Mouse (Mus musculus) lung, embryonic 15.5 days (tissue): ENCODE data around the gene Hoxd9. TPM values are rescaled to one million over a fixed set of nuclear protein-coding genes. Genes with fewer than 3 reads are reported as not detected.

Source experiments
- ATAC-seq: fragments of 200-750 bp; cut with Nextera tagmentation; 2 replicates; pipeline ENCODE4 v1.8.0; 2017; ENCODE audit warnings: moderate number of reproducible peaks, borderline replicate concordance; ENCODE audit not compliant: low FRiP score, low TSS enrichment; ENCODE audit errors: extremely low read depth
- H3K27ac ChIP-seq: fragments of 300-500 bp; sonication (generic); 2 replicates; pipeline ENCODE4 v1.5.1; 2015; ENCODE audit warnings: moderate library complexity, mild to moderate bottlenecking, inconsistent platforms
- H3K27me3 ChIP-seq: fragments of 300-500 bp; sonication (generic); 2 replicates; pipeline ENCODE4 v1.6.1; 2015; ENCODE audit warnings: inconsistent platforms
- H3K36me3 ChIP-seq: fragments of 300-500 bp; sonication (generic); 2 replicates; pipeline ENCODE4 v1.6.1; 2015; ENCODE audit warnings: inconsistent platforms
- H3K4me1 ChIP-seq: fragments of 300-500 bp; sonication (generic); 2 replicates; pipeline ENCODE4 v1.6.1; 2015; ENCODE audit warnings: inconsistent platforms
- H3K4me2 ChIP-seq: fragments of 300-500 bp; sonication (generic); 2 replicates; pipeline ENCODE4 v1.6.1; 2015; ENCODE audit warnings: inconsistent platforms, mild to moderate bottlenecking, moderate library complexity
- H3K4me3 ChIP-seq: fragments of 300-500 bp; sonication (generic); 2 replicates; pipeline ENCODE4 v1.5.1; 2015; ENCODE audit warnings: mild to moderate bottlenecking, inconsistent platforms
- H3K9ac ChIP-seq: fragments of 300-500 bp; sonication (generic); 2 replicates; pipeline ENCODE4 v1.6.1; 2015; ENCODE audit warnings: inconsistent platforms
- H3K9me3 ChIP-seq: fragments of 300-500 bp; sonication (generic); 2 replicates; pipeline ENCODE4 v1.6.1; 2016; ENCODE audit warnings: inconsistent platforms
- WGBS: fragments of 180-500 bp; shearing (Covaris S2); methylation state at CpG from one replicate; pipeline ENCODE4 v1.1.7; 2015; 5-methylcytosine and 5-hydroxymethylcytosine counted together
- polyA plus RNA-seq: library from polyadenylated mRNA; unstranded; fragments of >200 nt; fragmentation: Nextera tagmentation; extraction: Ambion mirVana; gene quantifications from 2 replicates; pipeline ENCODE4 v1.2.1, GENCODE M21; 2015

The Hoxd9 gene
- 0.14 and 0.44 TPM in 2 replicates for polyA plus RNA-seq

- peaks cover 99% of the 10 kb centered on the region for H3K27me3 ChIP-seq
- WGBS: 1% methylated on average over 43 of the region's 43 CpGs
- peak within 1 kb of the TSS; percentile 34 for H3K4me3 ChIP-seq
- H3K27ac ChIP-seq: no peak within 1 kb of the TSS
- no peak for ATAC-seq
- H3K9ac ChIP-seq: no peak within 1 kb of the TSS
- H3K4me2 ChIP-seq: peak within 1 kb of the TSS; percentile 53
- no peaks in the 10 kb centered on the region for H3K36me3 ChIP-seq
- H3K4me1 ChIP-seq: peaks cover 12% of the 10 kb centered on the region
- no peaks in the 10 kb centered on the region for H3K9me3 ChIP-seq
Measured at GRCm38 (mm10) chr2:74697567-74698121, at the start of gene Hoxd9. TSS of gene Hoxd9 (plus strand) at chr2:74697727.

DNA sequence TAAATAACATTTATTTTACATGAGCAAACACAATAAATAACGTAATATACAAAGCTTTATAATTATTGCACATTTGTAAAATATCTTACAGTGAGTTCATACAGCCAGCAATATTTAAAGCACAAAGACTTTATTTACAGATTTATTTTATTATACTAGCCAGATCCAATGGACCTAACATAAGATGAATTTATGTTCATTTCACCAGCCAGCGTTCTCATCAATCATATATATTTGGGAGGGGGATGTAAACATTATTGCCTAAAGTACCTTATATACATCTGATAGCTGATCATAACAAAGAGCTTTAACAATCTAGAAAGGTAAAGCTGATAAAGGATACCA lies 44.6 kb upstream of the Hoxd9 start:
- Histone ChIP-seq H3K4me3 (no peak overlapping the region), H3K9me3 (no peaks in the 10 kb centered on the region), H3K27ac (no peak overlapping the region), H3K36me3 (no peaks in the 10 kb centered on the region), H3K9ac (no peak overlapping the region), H3K27me3 (peaks cover 92% of the 10 kb centered on the region), H3K4me2 (no peak overlapping the region), H3K4me1 (peaks cover 16% of the 10 kb centered on the region)
- 32% methylated on average over 2 of the region's 2 CpGs for WGBS
- no peak for ATAC-seq

DNA sequence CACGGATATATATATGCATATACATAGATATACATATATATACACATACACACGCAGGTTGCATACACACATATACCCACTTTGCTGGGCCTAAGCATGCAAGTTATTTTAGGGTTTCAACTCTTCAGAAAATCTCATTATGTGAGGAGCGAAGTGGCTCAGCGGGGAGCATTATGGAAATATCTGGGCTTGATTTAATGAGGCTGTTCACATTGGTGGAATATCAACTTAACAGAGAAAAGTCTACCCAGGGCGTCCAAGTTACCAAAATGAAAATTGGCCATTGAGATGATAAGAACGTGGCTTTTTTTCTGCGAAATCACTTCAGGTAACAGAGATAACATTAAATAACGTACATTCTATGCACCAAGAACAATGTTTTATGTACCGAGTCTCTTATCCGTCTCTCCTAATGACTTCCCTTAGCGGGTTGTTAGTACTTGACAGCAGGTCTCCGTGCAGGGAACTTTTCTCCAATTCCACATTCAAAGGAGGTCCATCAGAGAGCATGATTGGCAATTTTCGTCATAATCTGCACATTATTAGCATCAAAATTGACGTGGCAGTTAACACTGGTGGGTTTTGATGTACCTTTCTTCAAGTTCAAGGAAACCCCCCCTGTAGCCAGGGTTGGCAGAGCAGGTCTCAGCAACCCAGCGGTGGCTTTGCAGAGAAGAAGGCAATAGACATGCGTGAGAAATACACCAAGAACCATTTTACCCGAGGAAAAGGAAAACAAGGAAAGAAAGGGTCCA lies 43.6 kb upstream of the Hoxd9 start:
- no peak overlapping the region for H3K4me3 ChIP-seq
- H3K9ac ChIP-seq: no peak overlapping the region
- no peak for ATAC-seq
- no peaks in the 10 kb centered on the region for H3K9me3 ChIP-seq
- no peaks in the 10 kb centered on the region for H3K36me3 ChIP-seq
- 15% methylated on average over 17 of the region's 17 CpGs for WGBS
- peaks cover 91% of the 10 kb centered on the region for H3K27me3 ChIP-seq
- no peak overlapping the region for H3K27ac ChIP-seq
- H3K4me1 ChIP-seq: peaks cover 18% of the 10 kb centered on the region
- H3K4me2 ChIP-seq: no peak overlapping the region

- Histone ChIP-seq H3K9me3 (no peaks in the 10 kb centered on the region), H3K9ac (no peak overlapping the region), H3K4me1 (peaks cover 20% of the 10 kb centered on the region), H3K36me3 (no peaks in the 10 kb centered on the region), H3K4me2 (no peak overlapping the region), H3K27me3 (peaks cover 91% of the 10 kb centered on the region), H3K4me3 (no peak overlapping the region), H3K27ac (no peak overlapping the region)
- 3% methylated on average over 20 of the region's 20 CpGs for WGBS
- ATAC-seq: no peak; the same call in 1 of the 2 replicates
Measured at GRCm38 (mm10) chr2:74654743-74655419, 42.6 kb upstream of the Hoxd9 start.

GRCm38 (mm10) chr2:74655420-74655781 lies 42.1 kb upstream of the Hoxd9 start:
- Histone ChIP-seq H3K27ac (no peak overlapping the region), H3K27me3 (peaks cover 91% of the 10 kb centered on the region), H3K4me2 (peak overlapping the region; percentile 54), H3K9ac (no peak overlapping the region), H3K36me3 (no peaks in the 10 kb centered on the region), H3K4me3 (peak overlapping the region; percentile 35), H3K9me3 (no peaks in the 10 kb centered on the region), H3K4me1 (peaks cover 20% of the 10 kb centered on the region)
- ATAC-seq: no peak
- WGBS: 0% methylated on average over 6 of the region's 47 CpGs

GRCm38 (mm10) chr2:74655821-74656631 lies 41.5 kb upstream of the Hoxd9 start:
- no peak; the same call in 1 of the 2 replicates for ATAC-seq
- H3K9ac ChIP-seq: no peak overlapping the region; the same call in 1 of the 2 replicates

GRCm38 (mm10) chr2:74656632-74657021 lies 40.9 kb upstream of the Hoxd9 start:
- ATAC-seq: no peak
- no peak overlapping the region for H3K4me3 ChIP-seq
- H3K27me3 ChIP-seq: peaks cover 91% of the 10 kb centered on the region
- WGBS: 4% methylated on average over 4 of the region's 4 CpGs
- no peak overlapping the region for H3K27ac ChIP-seq
- no peak overlapping the region for H3K9ac ChIP-seq
- H3K4me1 ChIP-seq: peaks cover 23% of the 10 kb centered on the region
- no peaks in the 10 kb centered on the region for H3K9me3 ChIP-seq
- no peaks in the 10 kb centered on the region for H3K36me3 ChIP-seq
- no peak overlapping the region for H3K4me2 ChIP-seq

More at GRCm38 (mm10) chr2:74655821-74656631, 41.5 kb upstream of the Hoxd9 start:
- peak overlapping the region; percentile 35 for H3K4me3 ChIP-seq
- peak overlapping the region; percentile 54 for H3K4me2 ChIP-seq
- no peaks in the 10 kb centered on the region for H3K36me3 ChIP-seq
- WGBS: 1% methylated on average over 61 of the region's 69 CpGs
- no peaks in the 10 kb centered on the region for H3K9me3 ChIP-seq
- H3K27me3 ChIP-seq: peaks cover 91% of the 10 kb centered on the region
- H3K4me1 ChIP-seq: peaks cover 20% of the 10 kb centered on the region
- H3K27ac ChIP-seq: no peak overlapping the region

GRCm38 (mm10) chr2:74657251-74658023 lies 40.1 kb upstream of the Hoxd9 start:
- H3K4me3 ChIP-seq: peak overlapping the region; percentile 8; the same call in 1 of the 2 replicates
- peaks cover 26% of the 10 kb centered on the region for H3K4me1 ChIP-seq
- H3K27ac ChIP-seq: no peak overlapping the region
- WGBS: 3% methylated on average over 62 of the region's 62 CpGs
- ATAC-seq: no peak
- H3K4me2 ChIP-seq: no peak overlapping the region
- H3K27me3 ChIP-seq: peaks cover 91% of the 10 kb centered on the region
- H3K9me3 ChIP-seq: no peaks in the 10 kb centered on the region
- no peak overlapping the region for H3K9ac ChIP-seq
- H3K36me3 ChIP-seq: no peaks in the 10 kb centered on the region

DNA sequence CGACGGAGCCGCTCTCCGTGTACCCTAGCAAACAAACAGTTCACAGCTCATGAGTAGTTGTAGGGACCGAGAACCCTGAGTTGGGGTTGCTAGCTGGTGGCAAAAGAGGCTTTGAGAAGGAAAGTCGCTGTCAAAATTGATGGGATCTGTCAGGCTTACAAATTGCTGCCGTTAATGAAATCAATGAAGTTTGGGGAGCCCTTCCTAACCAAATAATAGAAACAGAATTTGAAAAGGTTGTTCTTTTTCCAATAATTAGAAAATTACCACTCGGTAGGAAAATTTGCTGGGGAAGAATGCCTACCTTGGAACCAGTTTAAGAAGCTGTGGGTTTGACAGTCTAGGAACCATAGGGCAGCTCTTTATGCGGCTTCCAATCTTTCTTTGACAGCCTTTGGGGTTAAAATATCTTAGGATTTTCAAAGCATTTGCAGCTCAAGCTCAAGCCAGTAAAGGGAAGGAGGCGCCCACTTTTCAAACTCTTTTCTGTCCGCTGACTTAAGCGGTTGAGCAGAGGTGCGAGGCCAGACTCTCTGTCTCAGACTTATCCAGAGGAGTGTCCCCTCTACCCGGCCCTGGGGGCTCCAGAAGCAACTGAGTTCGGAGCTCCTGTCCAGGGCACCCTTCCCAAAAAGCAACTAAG lies 39.4 kb upstream of the Hoxd9 start:
- Histone ChIP-seq H3K27me3 (peaks cover 96% of the 10 kb centered on the region), H3K4me2 (no peak overlapping the region), H3K27ac (no peak overlapping the region), H3K36me3 (no peaks in the 10 kb centered on the region), H3K4me1 (peaks cover 26% of the 10 kb centered on the region), H3K9ac (no peak overlapping the region), H3K4me3 (peak overlapping the region; percentile 8; the same call in 1 of the 2 replicates), H3K9me3 (no peaks in the 10 kb centered on the region)
- WGBS: 3% methylated on average over 15 of the region's 15 CpGs
- ATAC-seq: no peak

- Histone ChIP-seq H3K4me3 (no peak overlapping the region), H3K27me3 (peaks cover 99% of the 10 kb centered on the region), H3K27ac (no peak overlapping the region), H3K4me1 (peaks cover 26% of the 10 kb centered on the region), H3K36me3 (no peaks in the 10 kb centered on the region), H3K4me2 (no peak overlapping the region), H3K9ac (no peak overlapping the region), H3K9me3 (no peaks in the 10 kb centered on the region)
- ATAC-seq: no peak
- WGBS: 1% methylated on average over 47 of the region's 47 CpGs
Measured at GRCm38 (mm10) chr2:74658667-74659371, 38.7 kb upstream of the Hoxd9 start.
